ENCODE assay signal across 8 mouse cellular contexts in the genomic region with DNA sequence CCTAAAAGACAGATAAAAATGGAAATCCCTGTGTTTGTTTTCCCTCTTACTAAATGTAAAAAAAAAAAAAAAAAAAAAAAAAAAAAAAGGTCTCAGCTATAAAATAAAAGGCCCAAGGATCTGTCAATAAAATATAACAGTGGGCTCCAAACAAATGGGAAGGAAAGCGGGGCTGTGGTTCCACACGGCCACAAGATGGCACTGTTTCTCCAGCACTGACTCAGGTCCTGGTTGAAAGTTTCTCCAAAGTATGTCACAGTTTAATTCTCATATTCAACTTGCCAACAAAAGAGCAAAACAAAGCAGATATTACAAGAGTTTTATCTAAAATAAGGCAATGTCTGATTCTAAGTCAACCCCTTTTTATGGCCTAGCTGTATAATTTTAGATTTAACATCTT. TPM values are rescaled to one million over a fixed set of nuclear protein-coding genes. Genes with fewer than 3 reads are reported as not detected.
DNase-seq lines count a peak whose midpoint lies in the region; ATAC-seq and TF ChIP-seq lines count a peak whose summit lies in the region.

No protein-coding gene starts in this region.

- no peaks in the 10 kb centered on the region for H3K9me3 ChIP-seq in ES-Bruce4 (replicated peaks; ENCODE audit: control insufficient read depth, insufficient read depth, low read length, poor library complexity, severe bottlenecking)

- H3K36me3 ChIP-seq in ES-Bruce4 (ENCODE audit: control insufficient read depth, insufficient read depth, low read length, poor library complexity, severe bottlenecking), result no peaks in the 10 kb centered on the region

- TF ChIP-seq EP300 in ES-Bruce4 (IDR thresholded peaks at IDR 0.05; ENCODE audit: insufficient read depth, low read depth, low read length), result no peak

- no peak overlapping the region for H3K4me3 ChIP-seq in ES-Bruce4 (ENCODE audit: low read depth, low read length)

- peak; percentile 55 for DNase-seq in adrenal gland, adult 2 months
- peak; percentile 88 for DNase-seq in embryo, embryonic 10.5 days (ENCODE audit: low spot score)
- peak; percentile 26 to 71 for DNase-seq in layer of hippocampus, adult 8-10 months (ENCODE audit: low spot score in 2 of 2)
- DNase-seq in lung, postnatal 25 days (ENCODE audit: low spot score), result peak; percentile 77
- DNase-seq in retina, postnatal 7 days (ENCODE audit: low read depth, low spot score), result peak; percentile 51
- peak; percentile 67 for DNase-seq in urinary bladder, postnatal 25 days (ENCODE audit: low spot score)

- H3K27ac ChIP-seq in ES-Bruce4 (ENCODE audit: insufficient read depth, low read length), result no peak overlapping the region

- ATAC-seq in granulocyte monocyte progenitor cell, adult 5-6 weeks (replicated peaks; ENCODE audit: poor library complexity, severe bottlenecking), result peak; percentile 88

- H3K27me3 ChIP-seq in ES-Bruce4 (ENCODE audit: control insufficient read depth, insufficient read depth, low read length, poor library complexity, severe bottlenecking), result no peaks in the 10 kb centered on the region

- no peak for TF ChIP-seq POLR2A in ES-Bruce4 (IDR thresholded peaks at IDR 0.05; ENCODE audit: insufficient read depth, low read length)

- no peak overlapping the region for H3K9ac ChIP-seq in ES-Bruce4 (ENCODE audit: low read depth, poor library complexity, severe bottlenecking)

- peak; percentile 77 for TF ChIP-seq CTCF in ES-Bruce4 (IDR thresholded peaks at IDR 0.05; ENCODE audit: low read depth, low read length)

- H3K4me1 ChIP-seq in ES-Bruce4 (ENCODE audit: control insufficient read depth, insufficient read depth, low read length), result no peaks in the 10 kb centered on the region

RNA-seq across cellular contexts. Expression of gene Fas, which starts 43.8 kb away (rescaled TPM):
- 2.8 TPM in 2 replicates for polyA plus RNA-seq in ES-Bruce4 (2011; ENCODE audit: insufficient read depth, insufficient read length, low read depth, missing spikeins)
- 1 to 10 TPM; 8.6 TPM for total RNA-seq in adrenal gland, adult 2 months (2021)
- 0.19 and 0.42 TPM in 2 replicates for polyA plus RNA-seq in adrenal gland, adult 2 months (2012; rRNA removed)
- total RNA-seq in granulocyte monocyte progenitor cell, adult 5-6 weeks (2014; fragmentation: Nextera tagmentation), result 2.7 TPM in 1 of 2 replicates, not detected in the other
- total RNA-seq in granulocyte monocyte progenitor cell, adult 5-6 weeks (2017), result 0.15 and 3.4 TPM in 2 replicates
- 1 to 10 TPM in 3 of 4 experiments, under 1 TPM in 1; 0.50 to 4.2 (median 2.6) TPM for total RNA-seq in layer of hippocampus, adult 8-10 months (2022)
